Mouse (Mus musculus) B cell, adult 2 months (primary cell): Measurements from ENCODE around the gene Xpnpep2.

Experiments
- DNase-seq, 2 experiments: peaks; one replicate each; pipeline ENCODE4 v3.0.0; 2022

The Xpnpep2 gene

GRCm38 (mm10) chrX:48181844-48182243 lies 73.3 kb downstream of the Xpnpep2 start:
- no peak for DNase-seq

- DNase-seq: no peak
These were observed 76.2 kb downstream of the Xpnpep2 start for GRCm38 (mm10) chrX:48184703-48185102.
